Mouse (Mus musculus): ENCODE results near the gene Gm20661. TPM values are rescaled to one million over a fixed set of nuclear protein-coding genes. Genes with fewer than 3 reads are reported as not detected.

Gm20661 gene
- polyA plus RNA-seq, 1 experiment from 2014 or later = 6.9 TPM

- Histone ChIP-seq H3K27me3 (no peaks in the 10 kb centered on the region), H3K4me2 (replicated peaks) (peak overlapping the region; percentile 80), H3K36me3 (no peaks in the 10 kb centered on the region), H3K4me3 (replicated peaks) (peak overlapping the region; percentile 84), H3K4me1 (peaks cover 63% of the 10 kb centered on the region), H3K9ac (peak overlapping the region; percentile 61), H3K27ac (replicated peaks) (peak overlapping the region; percentile 98), H3K9me3 (replicated peaks) (no peaks in the 10 kb centered on the region)
- ATAC-seq (ENCODE audit: insufficient number of reproducible peaks, low FRiP score, low TSS enrichment, low read depth) = no peak
- WGBS = 23% methylated on average over 19 of the region's 19 CpGs
Measured at GRCm38 (mm10) chr9:107984052-107984753, 1.3 kb downstream of the Gm20661 start.

- Histone ChIP-seq H3K36me3 (no peaks in the 10 kb centered on the region), H3K9ac (peak overlapping the region; percentile 61), H3K4me2 (replicated peaks) (peak overlapping the region; percentile 80), H3K4me1 (peaks cover 63% of the 10 kb centered on the region), H3K4me3 (replicated peaks) (peak overlapping the region; percentile 84), H3K27ac (replicated peaks) (peak overlapping the region; percentile 98), H3K27me3 (no peaks in the 10 kb centered on the region), H3K9me3 (replicated peaks) (no peaks in the 10 kb centered on the region)
- WGBS = 18% methylated on average over 9 of the region's 9 CpGs
- no peak for ATAC-seq (ENCODE audit: insufficient number of reproducible peaks, low FRiP score, low TSS enrichment, low read depth)
Measured at GRCm38 (mm10) chr9:107984754-107985055, 1.8 kb downstream of the Gm20661 start.

- no peaks in the 10 kb centered on the region for H3K36me3 ChIP-seq
- peak within 1 kb of the TSS; percentile 80 for H3K4me2 ChIP-seq (replicated peaks)
- WGBS = under 1% methylated on average over 58 of the region's 58 CpGs
- no peaks in the 10 kb centered on the region for H3K27me3 ChIP-seq
- ATAC-seq (ENCODE audit: insufficient number of reproducible peaks, low FRiP score, low TSS enrichment, low read depth) = peak; percentile 71
- H3K4me3 ChIP-seq (replicated peaks) = peak within 1 kb of the TSS; percentile 84
- peaks cover 57% of the 10 kb centered on the region for H3K4me1 ChIP-seq
- H3K9ac ChIP-seq = peak within 1 kb of the TSS; percentile 61
- H3K9me3 ChIP-seq (replicated peaks) = no peaks in the 10 kb centered on the region
- peak within 1 kb of the TSS; percentile 98 for H3K27ac ChIP-seq (replicated peaks)
Measured at GRCm38 (mm10) chr9:107985131-107986119, 2.6 kb downstream of the Gm20661 start, which contains the start of gene Inka1. Gene Inka1 (minus strand): TSS chr9:107985879.

DNA sequence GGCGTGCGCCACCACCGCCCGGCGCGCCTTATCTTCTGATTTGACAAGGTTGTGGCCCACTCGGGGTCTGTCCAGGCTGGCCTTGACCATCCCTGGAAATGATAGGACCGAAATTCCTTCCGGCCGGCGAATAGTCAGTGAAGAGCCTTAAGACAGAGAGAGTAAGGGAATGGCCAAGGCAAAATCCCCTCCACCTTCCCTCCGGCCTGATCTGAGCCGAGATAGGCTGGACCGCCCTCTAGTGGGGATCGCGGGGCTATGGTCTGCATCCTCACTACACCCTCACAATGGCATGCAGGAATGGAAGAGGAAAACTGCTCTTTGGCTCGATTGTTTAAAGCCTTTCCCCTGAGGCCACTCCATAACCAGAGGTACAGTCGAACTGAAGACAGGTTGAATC lies 3.5 kb downstream of the Gm20661 start:
- no peak for ATAC-seq (ENCODE audit: insufficient number of reproducible peaks, low FRiP score, low TSS enrichment, low read depth)
- no peaks in the 10 kb centered on the region for H3K9me3 ChIP-seq (replicated peaks)
- 6% methylated on average over 18 of the region's 18 CpGs for WGBS
- peak overlapping the region; percentile 98; the same call in 1 of the 2 replicates for H3K27ac ChIP-seq (replicated peaks)
- H3K9ac ChIP-seq = no peak overlapping the region
- H3K4me3 ChIP-seq (replicated peaks) = peak overlapping the region; percentile 84
- peaks cover 47% of the 10 kb centered on the region for H3K4me1 ChIP-seq
- no peaks in the 10 kb centered on the region for H3K27me3 ChIP-seq
- peak overlapping the region; percentile 80 for H3K4me2 ChIP-seq (replicated peaks)
- no peaks in the 10 kb centered on the region for H3K36me3 ChIP-seq

DNA sequence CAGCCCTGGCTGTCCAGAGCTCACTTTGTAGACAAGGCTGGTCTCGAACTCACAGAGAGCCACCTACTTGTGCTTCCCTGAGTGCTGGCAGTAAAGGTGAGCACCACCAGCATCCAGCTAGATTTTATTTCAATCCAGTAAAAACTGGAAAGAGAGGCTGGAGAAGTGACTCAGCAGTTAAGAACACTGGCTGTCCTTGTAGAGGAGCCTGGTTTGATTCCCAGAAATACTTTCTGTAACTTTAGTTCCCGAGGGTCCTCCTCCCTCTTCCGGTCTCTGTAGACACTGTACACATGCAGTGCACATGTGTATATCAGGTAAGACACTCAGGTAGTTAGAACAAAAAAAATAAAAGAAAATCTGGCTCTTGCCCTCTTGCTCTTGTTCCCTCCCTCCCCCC lies 5.1 kb downstream of the Gm20661 start:
- no peaks in the 10 kb centered on the region for H3K36me3 ChIP-seq
- no peak overlapping the region for H3K9ac ChIP-seq
- H3K4me1 ChIP-seq = peaks cover 31% of the 10 kb centered on the region
- 46% methylated on average over 3 of the region's 3 CpGs for WGBS
- no peaks in the 10 kb centered on the region for H3K27me3 ChIP-seq
- H3K9me3 ChIP-seq (replicated peaks) = no peaks in the 10 kb centered on the region
- H3K4me3 ChIP-seq (replicated peaks) = no peak overlapping the region
- no peak overlapping the region for H3K4me2 ChIP-seq (replicated peaks)
- no peak for ATAC-seq (ENCODE audit: insufficient number of reproducible peaks, low FRiP score, low TSS enrichment, low read depth)
- no peak overlapping the region for H3K27ac ChIP-seq (replicated peaks)

- ATAC-seq (ENCODE audit: insufficient number of reproducible peaks, low FRiP score, low TSS enrichment, low read depth) = no peak
- Histone ChIP-seq H3K4me1 (0 out of 2 replicates have a peak, but pooled peaks cover 4% of the 10 kb centered on the region), H3K9ac (no peak within 1 kb of the TSS), H3K9me3 (replicated peaks) (no peaks in the 10 kb centered on the region), H3K27ac (replicated peaks) (no peak within 1 kb of the TSS), H3K27me3 (no peaks in the 10 kb centered on the region), H3K36me3 (no peaks in the 10 kb centered on the region), H3K4me2 (replicated peaks) (no peak within 1 kb of the TSS), H3K4me3 (replicated peaks) (no peak within 1 kb of the TSS)
- 17% methylated on average over 2 of the region's 2 CpGs for WGBS
Measured at GRCm38 (mm10) chr9:107992197-107992596, 9.3 kb downstream of the Gm20661 start, which contains the start of gene Cdhr4. Gene Cdhr4 (plus strand): TSS chr9:107992497.

DNA sequence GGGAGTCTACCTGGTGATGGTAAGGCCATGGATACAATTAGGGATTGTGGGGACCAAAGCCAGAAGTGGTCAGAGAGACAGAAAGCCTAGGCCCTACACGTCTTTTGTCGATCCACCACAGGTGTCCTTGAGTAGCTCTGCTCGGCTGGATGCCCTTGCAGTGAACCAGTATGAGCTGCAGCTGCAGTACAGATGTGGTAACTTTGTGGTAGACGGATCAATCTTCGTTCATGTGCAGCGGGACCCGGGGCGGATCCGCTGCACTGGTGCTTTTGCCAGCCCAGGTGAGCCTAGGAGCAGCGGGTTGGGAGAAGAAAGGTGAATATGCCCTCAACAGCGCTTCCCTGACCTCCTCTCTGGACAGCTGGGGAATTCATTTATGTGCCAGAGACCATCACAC lies 10.2 kb downstream of the Gm20661 start:
- H3K27ac ChIP-seq (replicated peaks) = no peak overlapping the region

DNA sequence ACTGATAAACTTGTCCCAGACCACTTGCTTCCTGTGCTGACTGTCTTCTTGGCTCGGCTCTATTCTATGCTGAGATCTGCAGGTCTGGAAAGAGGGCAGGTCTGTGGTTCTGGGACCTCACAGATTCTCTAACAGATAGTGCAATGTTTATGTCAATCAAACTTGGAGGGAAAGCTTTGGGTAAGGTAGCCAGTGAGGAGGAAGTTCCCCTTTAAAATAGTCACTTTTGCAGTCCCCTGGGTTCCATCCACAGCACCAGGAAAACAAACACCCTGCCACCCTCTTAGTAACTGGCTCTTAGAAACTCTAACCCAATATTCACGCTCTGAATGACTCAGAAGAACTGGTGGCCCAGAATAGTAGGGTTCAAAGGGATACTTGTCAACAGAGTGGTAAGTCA lies 11.6 kb downstream of the Gm20661 start:
- ATAC-seq (ENCODE audit: insufficient number of reproducible peaks, low FRiP score, low TSS enrichment, low read depth) = no peak
- Histone ChIP-seq H3K27me3 (no peaks in the 10 kb centered on the region), H3K27ac (replicated peaks) (no peak overlapping the region), H3K9ac (no peak overlapping the region), H3K36me3 (no peaks in the 10 kb centered on the region), H3K4me1 (no peaks in the 10 kb centered on the region), H3K4me3 (replicated peaks) (no peak overlapping the region), H3K9me3 (replicated peaks) (no peaks in the 10 kb centered on the region), H3K4me2 (replicated peaks) (no peak overlapping the region)
- WGBS = 51% methylated on average over 2 of the region's 2 CpGs

More for the DNA sequence above, 10.2 kb downstream of the Gm20661 start:
- Histone ChIP-seq H3K4me1 (0 out of 2 replicates have a peak, but pooled peaks cover 1% of the 10 kb centered on the region), H3K4me3 (replicated peaks) (no peak overlapping the region), H3K27me3 (no peaks in the 10 kb centered on the region), H3K9me3 (replicated peaks) (no peaks in the 10 kb centered on the region), H3K4me2 (replicated peaks) (no peak overlapping the region), H3K36me3 (no peaks in the 10 kb centered on the region), H3K9ac (no peak overlapping the region)
- 73% methylated on average over 11 of the region's 11 CpGs for WGBS
- no peak for ATAC-seq (ENCODE audit: insufficient number of reproducible peaks, low FRiP score, low TSS enrichment, low read depth)

GRCm38 (mm10) chr9:107995513-107995912 lies 12.7 kb downstream of the Gm20661 start:
- ATAC-seq (ENCODE audit: insufficient number of reproducible peaks, low FRiP score, low TSS enrichment, low read depth) = no peak
- WGBS = 91% methylated on average over 21 of the region's 21 CpGs
- Histone ChIP-seq H3K27me3 (no peaks in the 10 kb centered on the region), H3K4me3 (replicated peaks) (no peak overlapping the region), H3K4me1 (no peaks in the 10 kb centered on the region), H3K9ac (no peak overlapping the region), H3K36me3 (no peaks in the 10 kb centered on the region), H3K4me2 (replicated peaks) (no peak overlapping the region), H3K9me3 (replicated peaks) (no peaks in the 10 kb centered on the region), H3K27ac (replicated peaks) (no peak overlapping the region)

GRCm38 (mm10) chr9:107996049-107996448 lies 13.2 kb downstream of the Gm20661 start, which contains the start of gene Gm20662:
Gene Gm20662 (plus strand): TSS chr9:107996349.
- Histone ChIP-seq H3K27me3 (no peaks in the 10 kb centered on the region), H3K4me3 (replicated peaks) (no peak within 1 kb of the TSS), H3K4me1 (no peaks in the 10 kb centered on the region), H3K4me2 (replicated peaks) (no peak within 1 kb of the TSS), H3K9ac (no peak within 1 kb of the TSS), H3K9me3 (replicated peaks) (no peaks in the 10 kb centered on the region), H3K36me3 (no peaks in the 10 kb centered on the region), H3K27ac (replicated peaks) (no peak within 1 kb of the TSS)
- no peak for ATAC-seq (ENCODE audit: insufficient number of reproducible peaks, low FRiP score, low TSS enrichment, low read depth)
- 91% methylated on average over 5 of the region's 5 CpGs for WGBS

Data from embryonic facial prominence, embryonic 15.5 days (tissue).